Mouse (Mus musculus): ENCODE results near the gene Cers3. TPM values are rescaled to one million over a fixed set of nuclear protein-coding genes. Genes with fewer than 3 reads are reported as not detected.

Cers3 gene
- polyA plus RNA-seq, 1 experiment from 2014 or later, result 5.0 TPM

DNA sequence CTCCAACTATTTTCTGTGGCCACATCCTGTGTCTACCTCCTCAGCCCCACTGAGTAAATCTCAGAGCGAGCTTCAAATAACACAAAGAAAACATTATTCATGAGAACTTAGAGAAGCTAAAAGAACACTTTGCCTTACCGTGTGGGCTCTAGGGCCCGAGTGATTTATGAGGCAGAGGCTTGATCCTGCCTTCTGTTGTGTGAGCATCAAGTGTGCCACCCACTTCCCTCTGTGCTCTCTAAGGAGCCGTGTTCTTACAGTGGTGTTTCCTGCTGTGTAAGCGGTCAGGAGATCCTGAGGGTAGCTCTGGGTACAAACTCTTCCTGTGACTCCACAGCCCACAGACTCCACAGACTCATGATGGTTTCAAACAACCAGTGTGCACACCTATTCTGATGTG lies 60.5 kb downstream of the Cers3 start:
- no peaks in the 10 kb centered on the region for H3K9me3 ChIP-seq (ENCODE audit: control insufficient read depth, low read length)
- 49% methylated on average over 5 of the region's 5 CpGs for WGBS
- ATAC-seq (ENCODE audit: low read depth) (no peak), DNase-seq (ENCODE audit: low spot score) (no peak)
- H3K27me3 ChIP-seq (replicated peaks; ENCODE audit: control insufficient read depth, insufficient read depth, low read length), result no peaks in the 10 kb centered on the region
- no peak overlapping the region for H3K4me2 ChIP-seq (ENCODE audit: low read depth, low read length)
- no peak overlapping the region for H3K9ac ChIP-seq (ENCODE audit: low read depth, low read length)
- no peak overlapping the region for H3K27ac ChIP-seq (replicated peaks; ENCODE audit: low read depth, low read length)
- H3K4me3 ChIP-seq (ENCODE audit: low read depth, low read length), result no peak overlapping the region
- no peaks in the 10 kb centered on the region for H3K36me3 ChIP-seq (ENCODE audit: control insufficient read depth, insufficient read depth, low read length)
- peaks cover 6% of the 10 kb centered on the region; the same call in 1 of the 2 replicates for H3K4me1 ChIP-seq (ENCODE audit: control insufficient read depth, insufficient read depth, low read length)

DNA sequence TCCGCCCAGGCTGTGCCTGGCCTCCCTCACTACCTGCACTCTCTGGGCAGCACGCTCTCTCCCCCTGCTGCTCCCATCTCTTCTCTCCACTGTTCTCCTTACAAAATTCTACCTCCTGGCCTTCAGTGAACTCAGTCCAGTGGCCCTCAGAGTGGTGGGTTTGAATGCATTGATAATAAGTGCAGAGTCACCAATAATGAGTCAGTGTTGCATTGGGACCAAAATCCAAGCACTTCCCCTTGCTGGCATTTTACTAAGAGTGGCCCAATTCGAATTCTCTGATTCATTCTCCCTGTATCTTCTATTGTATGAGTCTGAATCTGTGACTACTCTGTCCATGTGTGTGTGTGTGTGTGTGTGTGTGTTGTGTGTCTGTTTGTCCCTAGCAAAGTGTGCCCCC lies 63.5 kb downstream of the Cers3 start:
- no peak for ATAC-seq (ENCODE audit: low read depth)
- H3K27ac ChIP-seq (replicated peaks; ENCODE audit: low read depth, low read length), result no peak overlapping the region
- H3K4me3 ChIP-seq (ENCODE audit: low read depth, low read length), result no peak overlapping the region
- no peak overlapping the region for H3K9ac ChIP-seq (ENCODE audit: low read depth, low read length)
- 79% methylated on average over 3 of the region's 3 CpGs for WGBS
- H3K36me3 ChIP-seq (ENCODE audit: control insufficient read depth, insufficient read depth, low read length), result no peaks in the 10 kb centered on the region
- no peaks in the 10 kb centered on the region for H3K27me3 ChIP-seq (replicated peaks; ENCODE audit: control insufficient read depth, insufficient read depth, low read length)
- H3K9me3 ChIP-seq (ENCODE audit: control insufficient read depth, low read length), result no peaks in the 10 kb centered on the region
- no peak for DNase-seq (ENCODE audit: low spot score)
- H3K4me1 ChIP-seq (ENCODE audit: control insufficient read depth, insufficient read depth, low read length), result no peaks in the 10 kb centered on the region
- no peak overlapping the region for H3K4me2 ChIP-seq (ENCODE audit: low read depth, low read length)

DNA sequence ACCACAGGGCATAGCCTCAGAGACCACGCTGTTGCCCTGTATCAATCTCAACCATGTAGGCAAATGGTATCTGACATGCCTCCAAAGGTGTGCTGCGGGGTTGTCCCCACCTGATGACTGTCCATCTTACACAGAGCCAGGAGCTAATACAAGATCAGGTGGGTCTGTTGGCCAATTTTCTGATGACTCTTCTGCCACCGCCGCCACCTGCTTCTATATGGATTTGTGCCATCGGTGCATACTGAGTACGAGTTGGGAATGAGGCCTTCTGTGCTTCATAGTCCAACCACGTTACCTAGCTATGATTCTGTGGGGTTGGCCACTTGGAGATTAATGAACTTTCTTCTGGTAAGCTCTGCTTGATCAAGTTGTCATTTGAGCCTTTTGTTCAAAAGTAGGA lies 67.1 kb downstream of the Cers3 start:
- no peaks in the 10 kb centered on the region for H3K36me3 ChIP-seq (ENCODE audit: control insufficient read depth, insufficient read depth, low read length)
- H3K9me3 ChIP-seq (ENCODE audit: control insufficient read depth, low read length), result no peaks in the 10 kb centered on the region
- peaks cover 9% of the 10 kb centered on the region; the same call in 1 of the 2 replicates for H3K4me1 ChIP-seq (ENCODE audit: control insufficient read depth, insufficient read depth, low read length)
- no peak overlapping the region for H3K27ac ChIP-seq (replicated peaks; ENCODE audit: low read depth, low read length)
- H3K9ac ChIP-seq (ENCODE audit: low read depth, low read length), result no peak overlapping the region
- H3K4me2 ChIP-seq (ENCODE audit: low read depth, low read length), result no peak overlapping the region
- DNase-seq (ENCODE audit: low spot score) (no peak), ATAC-seq (ENCODE audit: low read depth) (no peak)
- 92% methylated on average over 7 of the region's 7 CpGs for WGBS
- H3K27me3 ChIP-seq (replicated peaks; ENCODE audit: control insufficient read depth, insufficient read depth, low read length), result no peaks in the 10 kb centered on the region
- no peak overlapping the region for H3K4me3 ChIP-seq (ENCODE audit: low read depth, low read length)

DNA sequence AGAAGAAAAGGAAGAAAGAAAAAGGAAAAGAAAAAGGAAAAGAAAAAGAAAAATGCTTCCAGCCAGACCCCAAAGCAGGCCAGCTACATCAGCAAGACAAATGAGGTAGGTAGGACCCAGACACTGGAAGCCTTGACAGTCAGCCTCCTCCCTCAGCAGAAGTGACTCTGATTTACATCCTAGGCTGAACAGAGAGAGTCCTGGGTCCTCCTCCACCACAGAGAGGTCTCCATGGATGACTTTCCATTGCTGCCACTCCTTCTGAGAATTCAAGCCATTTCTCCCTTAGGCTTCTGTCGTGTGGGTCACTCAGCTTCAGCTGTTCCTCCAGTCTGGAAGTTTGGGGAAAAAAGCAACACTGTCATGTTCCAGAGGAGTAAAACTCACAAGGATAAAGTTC lies 68.0 kb downstream of the Cers3 start:
- no peaks in the 10 kb centered on the region for H3K27me3 ChIP-seq (replicated peaks; ENCODE audit: control insufficient read depth, insufficient read depth, low read length)
- H3K4me2 ChIP-seq (ENCODE audit: low read depth, low read length), result no peak overlapping the region
- H3K9me3 ChIP-seq (ENCODE audit: control insufficient read depth, low read length), result no peaks in the 10 kb centered on the region
- H3K4me3 ChIP-seq (ENCODE audit: low read depth, low read length), result no peak overlapping the region
- H3K27ac ChIP-seq (replicated peaks; ENCODE audit: low read depth, low read length), result no peak overlapping the region
- H3K9ac ChIP-seq (ENCODE audit: low read depth, low read length), result no peak overlapping the region
- peaks cover 11% of the 10 kb centered on the region; the same call in 1 of the 2 replicates for H3K4me1 ChIP-seq (ENCODE audit: control insufficient read depth, insufficient read depth, low read length)
- 76% methylated on average over 1 of the region's 1 CpGs for WGBS
- no peak for DNase-seq (ENCODE audit: low spot score)
- ATAC-seq (ENCODE audit: low read depth), result no peak
- no peaks in the 10 kb centered on the region for H3K36me3 ChIP-seq (ENCODE audit: control insufficient read depth, insufficient read depth, low read length)

DNA sequence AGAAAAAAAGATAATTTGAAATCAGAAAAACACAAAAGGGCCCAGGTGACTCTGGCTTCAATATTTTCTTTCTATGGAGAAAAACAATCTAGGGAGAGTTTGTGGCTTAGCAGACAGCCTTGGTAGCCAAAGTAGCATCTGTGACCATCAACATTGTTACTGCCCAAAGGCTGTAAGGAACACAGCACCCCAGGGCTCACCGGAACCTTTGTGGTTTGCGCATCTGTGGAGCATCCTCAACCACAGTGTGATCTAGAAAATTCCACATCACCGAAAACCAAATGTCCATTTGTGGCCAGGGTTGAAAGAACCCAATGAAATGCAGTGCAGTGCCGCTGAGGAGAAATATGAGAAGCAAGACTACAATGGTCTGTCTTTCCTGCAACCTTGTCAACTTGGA lies 69.0 kb downstream of the Cers3 start:
- WGBS, result 61% methylated on average over 4 of the region's 4 CpGs
- Histone ChIP-seq H3K4me3 (ENCODE audit: low read depth, low read length) (no peak overlapping the region), H3K36me3 (ENCODE audit: control insufficient read depth, insufficient read depth, low read length) (no peaks in the 10 kb centered on the region), H3K9ac (ENCODE audit: low read depth, low read length) (no peak overlapping the region), H3K4me1 (ENCODE audit: control insufficient read depth, insufficient read depth, low read length) (peaks cover 11% of the 10 kb centered on the region; the same call in 1 of the 2 replicates), H3K4me2 (ENCODE audit: low read depth, low read length) (no peak overlapping the region), H3K27me3 (replicated peaks; ENCODE audit: control insufficient read depth, insufficient read depth, low read length) (no peaks in the 10 kb centered on the region), H3K9me3 (ENCODE audit: control insufficient read depth, low read length) (no peaks in the 10 kb centered on the region), H3K27ac (replicated peaks; ENCODE audit: low read depth, low read length) (no peak overlapping the region; the same call in 1 of the 2 replicates)
- no peak for DNase-seq (ENCODE audit: low spot score)
- no peak for ATAC-seq (ENCODE audit: low read depth)

DNA sequence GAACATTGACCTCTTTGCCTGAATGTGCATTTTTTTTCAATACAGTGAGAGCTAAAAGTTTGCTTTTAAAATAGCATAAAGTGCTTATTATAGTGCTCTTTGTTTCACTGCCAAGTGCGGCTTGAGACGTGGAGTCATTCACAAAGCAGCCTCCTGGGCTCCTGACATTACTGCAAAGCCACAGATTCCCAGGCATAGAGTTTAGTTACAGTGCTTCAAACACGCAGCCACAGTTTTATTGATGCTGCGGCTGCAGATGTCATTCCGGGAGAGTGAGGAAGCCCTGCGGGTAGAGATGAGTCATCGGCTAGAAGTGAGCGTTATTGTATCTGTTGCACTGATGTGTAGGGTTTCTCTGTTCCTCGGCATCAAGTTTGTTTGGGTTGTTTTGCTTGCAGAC lies 69.4 kb downstream of the Cers3 start:
- Histone ChIP-seq H3K27me3 (replicated peaks; ENCODE audit: control insufficient read depth, insufficient read depth, low read length) (no peaks in the 10 kb centered on the region), H3K9ac (ENCODE audit: low read depth, low read length) (no peak overlapping the region), H3K4me3 (ENCODE audit: low read depth, low read length) (no peak overlapping the region), H3K9me3 (ENCODE audit: control insufficient read depth, low read length) (no peaks in the 10 kb centered on the region), H3K36me3 (ENCODE audit: control insufficient read depth, insufficient read depth, low read length) (no peaks in the 10 kb centered on the region), H3K27ac (replicated peaks; ENCODE audit: low read depth, low read length) (peak overlapping the region; percentile 10; the same call in 1 of the 2 replicates), H3K4me1 (ENCODE audit: control insufficient read depth, insufficient read depth, low read length) (peaks cover 11% of the 10 kb centered on the region; the same call in 1 of the 2 replicates), H3K4me2 (ENCODE audit: low read depth, low read length) (no peak overlapping the region)
- DNase-seq (ENCODE audit: low spot score) (peak; percentile 94), ATAC-seq (ENCODE audit: low read depth) (peak; percentile 89)
- WGBS, result 26% methylated on average over 9 of the region's 9 CpGs

DNA sequence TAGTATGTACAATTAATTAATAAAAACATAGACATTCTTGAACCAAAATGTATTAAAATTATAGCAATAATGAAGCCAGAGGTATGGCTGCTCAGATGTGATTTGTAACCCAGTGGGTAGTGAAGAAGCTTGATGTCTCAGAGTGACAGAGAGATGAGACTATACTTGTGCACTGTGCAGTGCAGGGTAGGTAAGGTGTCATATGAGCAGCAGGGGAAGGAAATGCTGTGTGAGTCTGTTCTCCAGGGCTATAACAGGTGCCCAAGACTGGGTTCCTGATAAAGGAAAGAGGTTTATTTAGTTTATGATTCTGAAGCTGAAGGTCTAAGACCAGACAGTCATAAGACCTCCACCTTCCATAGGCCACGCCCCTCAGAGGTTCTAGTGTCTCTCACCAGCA lies 69.9 kb downstream of the Cers3 start:
- Histone ChIP-seq H3K4me3 (ENCODE audit: low read depth, low read length) (no peak overlapping the region), H3K4me2 (ENCODE audit: low read depth, low read length) (no peak overlapping the region), H3K36me3 (ENCODE audit: control insufficient read depth, insufficient read depth, low read length) (no peaks in the 10 kb centered on the region), H3K27ac (replicated peaks; ENCODE audit: low read depth, low read length) (peak overlapping the region; percentile 58), H3K9me3 (ENCODE audit: control insufficient read depth, low read length) (no peaks in the 10 kb centered on the region), H3K4me1 (ENCODE audit: control insufficient read depth, insufficient read depth, low read length) (peaks cover 11% of the 10 kb centered on the region; the same call in 1 of the 2 replicates), H3K27me3 (replicated peaks; ENCODE audit: control insufficient read depth, insufficient read depth, low read length) (no peaks in the 10 kb centered on the region), H3K9ac (ENCODE audit: low read depth, low read length) (no peak overlapping the region)
- 64% methylated on average over 1 of the region's 1 CpGs for WGBS
- ATAC-seq (ENCODE audit: low read depth), result no peak
- no peak for DNase-seq (ENCODE audit: low spot score)

DNA sequence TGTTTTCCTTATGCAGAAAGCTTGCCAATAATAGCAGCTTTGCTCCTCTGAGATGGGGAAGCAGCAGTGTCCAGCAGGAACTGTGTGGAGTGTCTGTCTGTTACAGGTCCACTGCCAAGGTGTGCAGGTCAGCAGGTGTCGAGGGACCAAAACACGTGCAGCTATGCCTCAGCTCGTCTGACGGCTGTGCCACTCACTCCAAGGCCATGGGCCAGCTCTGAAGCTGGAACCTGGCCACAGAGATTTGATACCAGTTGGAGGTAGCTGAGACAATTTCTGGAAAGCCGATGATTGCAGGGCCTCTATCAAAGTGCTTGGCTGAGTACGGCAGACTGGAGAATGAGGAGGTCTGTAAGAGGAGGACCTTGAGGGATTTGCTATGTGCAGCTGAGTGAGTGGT lies 72.2 kb downstream of the Cers3 start:
- no peak overlapping the region for H3K9ac ChIP-seq (ENCODE audit: low read depth, low read length)
- peaks cover 11% of the 10 kb centered on the region; the same call in 1 of the 2 replicates for H3K4me1 ChIP-seq (ENCODE audit: control insufficient read depth, insufficient read depth, low read length)
- 67% methylated on average over 6 of the region's 6 CpGs for WGBS
- DNase-seq (ENCODE audit: low spot score) (peak; percentile 27), ATAC-seq (ENCODE audit: low read depth) (0 out of 2 replicates have a peak, but pooled peaks have one; percentile 43)
- H3K9me3 ChIP-seq (ENCODE audit: control insufficient read depth, low read length), result no peaks in the 10 kb centered on the region
- H3K4me3 ChIP-seq (ENCODE audit: low read depth, low read length), result no peak overlapping the region
- H3K27ac ChIP-seq (replicated peaks; ENCODE audit: low read depth, low read length), result no peak overlapping the region
- H3K4me2 ChIP-seq (ENCODE audit: low read depth, low read length), result no peak overlapping the region
- H3K36me3 ChIP-seq (ENCODE audit: control insufficient read depth, insufficient read depth, low read length), result no peaks in the 10 kb centered on the region
- H3K27me3 ChIP-seq (replicated peaks; ENCODE audit: control insufficient read depth, insufficient read depth, low read length), result no peaks in the 10 kb centered on the region

DNA sequence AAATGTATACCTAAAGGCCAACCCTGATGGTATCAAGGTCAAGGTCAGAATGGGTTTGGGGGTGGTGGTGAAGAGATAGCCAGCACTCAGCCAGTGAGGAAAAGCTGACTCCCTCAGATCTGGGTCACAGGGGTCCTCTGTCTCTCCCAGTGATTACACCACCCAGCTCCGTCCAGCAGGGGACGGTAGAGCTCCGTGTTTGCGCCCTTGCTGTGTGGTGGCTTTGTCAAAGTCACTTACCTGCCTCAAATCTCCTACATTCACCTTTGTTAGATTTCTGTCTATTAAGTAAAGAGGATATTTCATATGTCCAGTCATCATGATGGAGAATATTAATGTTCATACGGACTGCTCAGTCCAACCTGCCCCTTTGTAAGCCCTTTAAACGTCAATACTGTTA lies 76.7 kb downstream of the Cers3 start:
- H3K27ac ChIP-seq (replicated peaks; ENCODE audit: low read depth, low read length), result no peak overlapping the region
- no peaks in the 10 kb centered on the region for H3K9me3 ChIP-seq (ENCODE audit: control insufficient read depth, low read length)
- DNase-seq (ENCODE audit: low spot score) (no peak), ATAC-seq (ENCODE audit: low read depth) (peak; percentile 45; the same call in 1 of the 2 replicates)
- H3K9ac ChIP-seq (ENCODE audit: low read depth, low read length), result no peak overlapping the region
- 31% methylated on average over 6 of the region's 6 CpGs for WGBS
- 0 out of 2 replicates have a peak, but pooled peaks cover 6% of the 10 kb centered on the region for H3K4me1 ChIP-seq (ENCODE audit: control insufficient read depth, insufficient read depth, low read length)
- no peaks in the 10 kb centered on the region for H3K27me3 ChIP-seq (replicated peaks; ENCODE audit: control insufficient read depth, insufficient read depth, low read length)
- H3K4me3 ChIP-seq (ENCODE audit: low read depth, low read length), result no peak overlapping the region
- no peak overlapping the region for H3K4me2 ChIP-seq (ENCODE audit: low read depth, low read length)
- no peaks in the 10 kb centered on the region for H3K36me3 ChIP-seq (ENCODE audit: control insufficient read depth, insufficient read depth, low read length)
